Mouse (Mus musculus): ENCODE measurements at regions not wholly inside any gene's neighbourhood (a gene's known extent, or its start where the extent isn't known, plus 50 kb on each side); places are given as distances from the start of the nearest gene placed in this dataset.
A peak's percentile ranks its signal among the peaks of the same experiment; 100 is the strongest.

DNA sequence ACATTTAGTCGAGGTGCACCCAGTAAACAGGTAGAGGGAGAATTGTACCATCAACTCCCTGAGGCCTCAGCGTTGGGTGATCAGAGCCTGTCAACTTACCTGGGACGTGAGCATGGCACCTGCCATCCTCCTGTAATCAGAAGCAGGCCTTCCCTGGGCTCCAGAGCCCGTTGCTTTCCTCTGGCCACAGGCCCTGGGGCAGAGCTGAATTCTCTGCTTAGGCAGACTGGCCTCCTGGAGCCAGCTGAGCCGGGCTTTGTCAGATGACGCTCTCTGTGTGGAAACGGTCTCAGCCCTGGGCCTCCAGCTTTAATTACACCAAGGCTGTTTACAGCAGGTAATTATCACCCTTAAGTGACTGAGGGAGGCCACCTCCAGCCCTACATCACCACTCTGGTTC is 92.6 kb upstream of the Pmepa1 start:
- DNase-seq (ENCODE audit: low read depth, low spot score) = no peak

- peak; percentile 77 for DNase-seq (ENCODE audit: low read depth, low spot score)
Observed at GRCm38 (mm10) chr2:173376926-173377325, 100.6 kb upstream of the Pmepa1 start.

- DNase-seq (ENCODE audit: low read depth, low spot score) = no peak
Observed at GRCm38 (mm10) chr2:173377497-173378257, 101.3 kb upstream of the Pmepa1 start.

- DNase-seq (ENCODE audit: low read depth, low spot score) = no peak
Observed at GRCm38 (mm10) chr2:173379736-173380135, 103.4 kb upstream of the Pmepa1 start.

DNA sequence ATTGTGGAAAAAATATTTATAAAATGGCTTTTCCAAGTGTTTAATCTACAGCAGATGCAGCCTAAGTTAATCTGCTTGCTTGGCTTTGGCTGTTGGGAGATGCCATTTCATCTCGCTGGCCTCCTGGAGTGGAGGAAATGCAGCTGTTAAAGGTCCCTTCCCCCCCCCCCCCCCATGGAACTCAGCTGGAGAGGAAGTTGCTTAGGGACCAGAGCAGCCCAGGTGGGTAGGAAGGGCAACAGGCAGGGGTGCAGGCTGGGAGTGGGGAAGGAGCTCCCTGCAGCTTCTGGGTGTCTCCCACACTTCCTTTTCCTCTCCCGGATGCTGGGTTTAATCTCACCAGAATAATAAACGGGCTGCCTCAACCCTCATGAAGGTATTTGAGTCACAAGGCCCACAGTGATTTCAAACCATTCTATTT is 104.0 kb upstream of the Pmepa1 start:
- no peak for DNase-seq (ENCODE audit: low read depth, low spot score)

DNA sequence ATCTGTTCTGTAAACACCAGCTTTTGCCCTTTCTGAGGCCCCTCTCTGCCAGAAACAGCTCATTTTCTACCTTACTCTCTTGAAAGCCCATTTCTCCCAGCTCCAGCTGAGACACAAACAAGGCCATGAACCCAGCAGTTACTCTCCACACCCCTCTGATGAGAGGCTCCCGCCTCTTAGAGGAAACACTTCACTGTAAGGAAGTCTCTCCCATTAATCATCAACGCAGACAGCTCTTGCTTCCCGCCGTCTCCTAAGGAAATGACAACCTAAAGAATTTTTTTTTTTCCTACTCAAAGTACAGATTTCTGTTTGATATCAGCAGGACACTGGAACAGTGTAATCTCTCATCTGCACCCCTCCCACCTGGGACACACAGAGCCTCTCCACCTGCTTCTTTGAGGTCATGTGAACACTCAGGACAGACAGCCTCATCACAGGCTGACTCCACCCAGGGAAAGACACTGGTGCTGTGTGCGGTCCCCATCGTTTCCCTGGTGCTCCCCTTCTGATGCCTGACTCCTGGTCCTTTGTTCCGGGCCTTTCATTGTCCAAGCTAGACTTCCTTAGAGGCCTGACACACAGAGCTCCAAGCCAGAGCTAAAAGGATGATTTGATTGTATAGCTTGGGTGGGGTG is 106.0 kb upstream of the Pmepa1 start:
- DNase-seq (ENCODE audit: low read depth, low spot score) = no peak

DNA sequence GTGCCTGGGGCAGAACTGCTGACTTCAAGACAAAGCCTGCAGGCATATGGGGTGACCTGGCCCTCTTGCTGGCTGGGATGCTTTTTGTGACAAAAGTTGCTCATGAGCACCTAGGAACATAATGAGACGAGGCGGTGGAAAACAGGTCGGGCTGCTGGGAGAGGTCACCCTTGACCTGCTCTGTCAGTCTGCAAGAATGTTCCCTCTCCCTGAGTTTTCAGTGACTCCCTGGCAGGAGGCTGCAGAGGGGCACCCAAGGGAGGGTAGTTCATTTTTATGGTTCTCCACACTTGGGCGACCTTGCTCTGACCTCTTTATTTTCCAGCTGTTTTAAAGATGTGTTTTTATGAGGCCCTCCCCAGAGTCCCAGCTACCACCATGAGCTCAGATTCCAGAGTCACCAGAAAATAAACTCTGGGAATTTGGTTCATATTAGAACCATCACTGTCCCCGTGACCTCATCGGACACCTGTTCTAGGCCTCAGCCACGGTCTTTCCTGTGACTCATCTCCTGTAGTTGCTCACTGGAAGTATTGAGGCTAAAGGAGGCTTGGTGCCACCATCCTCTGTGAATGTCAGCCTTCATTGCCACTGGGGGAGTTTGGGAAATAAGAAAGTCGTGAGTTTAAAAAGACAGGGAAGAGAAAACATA is 108.7 kb upstream of the Pmepa1 start:
- DNase-seq (ENCODE audit: low read depth, low spot score) = no peak

- peak; percentile 54 for DNase-seq (ENCODE audit: low read depth, low spot score)
Observed at GRCm38 (mm10) chr2:173385722-173386141, 109.4 kb upstream of the Pmepa1 start.

GRCm38 (mm10) chr2:173388140-173388539 is 111.8 kb upstream of the Pmepa1 start:
- no peak for DNase-seq (ENCODE audit: low read depth, low spot score)

DNA sequence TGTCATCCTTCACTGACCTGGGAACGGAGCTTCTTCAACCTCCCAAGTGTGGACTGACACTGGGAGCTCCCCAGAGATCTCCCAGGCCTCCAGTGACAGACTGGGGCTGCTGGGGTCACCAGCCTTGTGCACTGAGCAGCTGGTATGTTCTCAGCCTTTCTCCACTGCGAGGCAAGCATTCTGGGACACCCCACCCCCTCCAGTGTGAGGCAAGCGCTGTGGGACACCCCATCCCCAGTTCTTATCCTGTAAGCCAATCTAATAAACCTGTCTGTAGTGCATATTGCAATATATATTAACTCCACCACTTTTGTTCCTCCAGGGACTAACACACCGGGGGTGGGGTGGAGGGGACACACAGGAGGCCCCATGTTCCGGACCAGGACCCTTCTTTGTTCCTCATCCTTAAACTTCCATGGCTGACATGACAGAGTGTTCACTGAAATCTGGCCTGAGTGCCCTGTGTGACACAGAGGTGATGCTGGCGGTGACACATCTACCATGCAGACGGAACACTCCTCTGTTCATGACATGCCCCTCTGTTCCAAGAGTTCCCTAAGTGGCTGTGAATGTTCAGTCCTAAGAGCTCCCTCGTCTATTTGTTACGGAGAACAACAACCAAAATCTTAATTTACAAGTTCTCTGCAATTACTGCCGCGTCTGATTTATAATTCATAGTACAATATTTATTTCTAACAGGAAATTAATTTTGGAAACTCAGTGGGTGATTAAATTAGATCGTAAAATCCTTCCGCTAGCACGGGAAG is 116.4 kb upstream of the Pmepa1 start:
- no peak for DNase-seq (ENCODE audit: low read depth, low spot score)

DNA sequence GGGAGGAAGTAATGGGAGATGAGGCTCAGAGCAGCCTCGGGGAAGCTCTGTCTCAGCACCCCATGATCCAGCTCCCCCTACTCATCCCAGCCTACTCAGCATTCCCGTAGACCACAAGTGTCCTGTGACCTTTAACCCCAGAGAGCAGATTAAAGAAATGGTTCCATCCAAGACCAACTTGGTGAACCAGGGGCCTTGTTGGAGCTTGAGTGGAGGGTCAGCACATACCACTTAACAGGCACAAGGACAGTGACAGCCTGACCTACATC is 116.9 kb upstream of the Pmepa1 start:
- no peak for DNase-seq (ENCODE audit: low read depth, low spot score)

DNA sequence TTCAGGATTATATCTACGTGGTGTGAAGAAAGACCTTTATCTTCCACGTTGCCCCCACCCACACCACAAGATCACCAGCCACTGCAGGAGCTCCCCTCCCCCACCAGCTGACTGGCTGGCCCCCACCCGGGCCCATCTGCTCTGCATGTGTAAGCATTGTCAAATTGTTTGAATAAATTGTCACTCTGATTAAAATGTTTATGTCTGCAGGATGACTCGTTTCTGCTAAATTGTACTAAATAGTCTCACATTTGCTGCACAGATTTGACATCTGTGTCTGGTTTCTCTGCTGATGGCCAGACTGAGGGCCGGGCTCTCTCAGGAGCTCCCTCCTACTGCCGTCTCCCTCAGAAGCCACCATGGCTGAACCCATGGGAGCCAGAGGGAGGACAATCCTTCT is 119.2 kb upstream of the Pmepa1 start:
- DNase-seq (ENCODE audit: low read depth, low spot score) = no peak

- peak; percentile 88 for DNase-seq (ENCODE audit: low read depth, low spot score)
Observed at GRCm38 (mm10) chr2:173397846-173398331, 121.6 kb upstream of the Pmepa1 start.

- no peak for DNase-seq (ENCODE audit: low read depth, low spot score)
Observed at GRCm38 (mm10) chr2:173405629-173406028, 116.8 kb upstream of the 1700021F07Rik start.

DNA sequence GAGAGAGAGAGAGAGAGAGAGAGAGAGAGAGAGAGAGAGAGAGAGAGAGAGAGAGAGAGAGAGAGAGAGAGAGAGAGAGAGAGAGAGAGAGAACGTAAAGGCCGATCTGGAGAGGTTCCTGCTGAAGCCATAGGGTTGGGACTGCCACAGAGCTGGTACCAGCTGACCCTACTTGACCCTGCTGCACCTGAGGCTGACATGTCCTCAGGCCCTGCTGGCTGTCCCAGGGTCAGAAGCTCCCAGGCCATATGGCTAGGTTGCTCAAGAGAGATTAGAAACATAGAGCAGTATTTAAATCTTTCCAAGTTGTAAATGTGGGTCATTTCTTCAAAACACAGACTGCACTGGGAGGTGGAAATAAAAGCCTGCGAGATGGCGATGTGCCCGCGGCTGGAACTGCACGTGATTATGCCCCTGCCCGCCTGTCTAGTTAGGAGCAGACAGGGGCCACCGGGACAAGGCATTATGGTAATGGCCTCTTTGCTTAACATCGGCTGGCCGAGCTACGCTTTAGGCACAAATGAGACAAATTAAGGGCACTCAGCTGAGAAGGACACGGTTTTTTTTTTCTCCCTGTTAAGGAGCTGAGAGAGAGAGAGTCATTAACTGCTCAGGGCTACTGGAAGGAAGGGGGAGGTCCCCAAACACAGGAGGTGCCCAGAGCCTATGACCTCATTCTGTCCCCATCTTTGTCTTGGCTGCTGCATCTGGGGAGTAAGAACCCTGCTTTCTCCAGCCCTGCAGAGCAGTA is 115.9 kb upstream of the 1700021F07Rik start:
- no peak for DNase-seq (ENCODE audit: low read depth, low spot score)

DNA sequence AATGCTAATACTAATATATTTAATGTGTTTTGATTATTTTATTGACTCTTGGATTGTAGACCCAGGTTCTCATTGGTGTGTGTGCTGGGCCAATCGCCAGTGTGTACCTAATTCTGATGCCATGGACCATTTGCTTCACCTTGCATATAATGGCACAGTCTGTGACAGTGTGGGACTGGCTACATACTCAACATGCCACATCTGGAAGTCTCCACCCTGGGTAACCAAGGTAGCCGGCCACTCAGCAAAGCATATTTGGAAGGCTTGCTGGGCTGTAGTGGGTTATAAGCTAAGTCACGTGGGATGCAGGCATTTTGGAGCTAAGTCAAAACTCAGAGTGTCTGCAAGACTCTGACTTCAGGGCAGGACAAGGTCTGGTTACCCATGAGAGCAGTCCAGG is 115.3 kb upstream of the 1700021F07Rik start:
- no peak for DNase-seq (ENCODE audit: low read depth, low spot score)

DNA sequence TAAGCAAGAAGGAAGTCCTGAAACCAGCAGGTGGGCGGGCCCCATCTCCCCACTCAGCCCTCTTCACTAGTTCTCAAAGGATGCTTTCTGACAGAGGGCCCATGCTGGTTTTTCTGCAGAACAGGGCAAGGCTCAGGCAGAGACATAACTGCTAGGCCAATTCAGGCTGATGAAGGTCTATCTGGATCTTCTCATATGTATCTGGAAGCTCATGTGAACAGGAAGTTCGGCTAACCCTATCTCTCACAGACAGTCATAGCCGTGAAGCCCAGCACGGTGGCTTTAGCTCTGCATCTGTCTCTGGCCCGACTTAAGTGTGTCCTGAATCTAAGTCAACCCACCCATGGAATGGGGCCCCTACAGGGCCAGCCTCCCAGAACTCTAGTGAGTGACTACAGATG is 113.7 kb upstream of the 1700021F07Rik start:
- no peak for DNase-seq (ENCODE audit: low read depth, low spot score)

DNA sequence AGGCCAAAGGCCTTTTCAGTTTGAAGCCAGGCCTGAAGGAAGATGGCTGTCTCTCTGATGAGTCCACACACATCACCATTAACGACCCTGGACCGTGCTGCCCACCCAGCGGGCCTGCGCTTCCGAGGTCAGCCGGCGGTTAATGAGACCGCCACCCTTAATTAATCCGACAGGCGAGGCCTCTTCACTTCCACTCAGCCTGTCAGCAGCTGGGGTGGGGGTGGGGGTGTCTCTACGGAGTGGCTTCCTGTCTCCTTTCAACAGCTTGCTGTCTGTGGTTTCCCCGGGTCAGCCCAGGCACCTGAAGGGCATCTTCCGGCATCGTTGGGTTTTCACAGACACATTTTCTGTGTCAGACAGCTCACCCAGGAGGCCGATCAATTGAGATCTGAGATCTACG is 113.0 kb upstream of the 1700021F07Rik start:
- DNase-seq (ENCODE audit: low read depth, low spot score) = no peak

- DNase-seq (ENCODE audit: low read depth, low spot score) = no peak
Observed at GRCm38 (mm10) chr2:173413906-173414656, 108.3 kb upstream of the 1700021F07Rik start.

GRCm38 (mm10) chr2:173415429-173415828 is 107.0 kb upstream of the 1700021F07Rik start:
- DNase-seq (ENCODE audit: low read depth, low spot score) = peak; percentile 14

DNA sequence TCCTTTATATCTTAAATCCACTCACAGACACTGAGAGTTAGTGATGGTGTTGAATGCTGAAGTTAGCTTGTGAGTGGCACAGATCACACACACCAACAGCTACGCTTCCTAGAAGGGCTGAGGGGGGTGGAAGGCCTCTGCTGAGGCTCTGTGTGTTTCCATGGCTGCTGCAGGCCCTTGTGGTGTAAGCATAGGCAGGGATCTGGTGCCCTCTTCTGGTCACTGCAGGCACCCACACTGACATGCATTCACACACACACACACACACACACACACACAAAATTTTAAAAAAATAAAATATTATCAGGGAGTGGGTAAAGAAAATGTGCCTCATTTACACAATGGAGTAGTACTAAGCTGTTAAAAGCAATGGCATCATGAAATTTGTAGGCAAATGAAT is 105.5 kb upstream of the 1700021F07Rik start:
- peak; percentile 84 for DNase-seq (ENCODE audit: low read depth, low spot score)
